Mouse (Mus musculus): ENCODE data around the gene Atp8b5.

The Atp8b5 gene

GRCm38 (mm10) chr4:43322336-43322735 lies 55.4 kb downstream of the Atp8b5 start:
- DNase-seq (ENCODE audit: low read depth, low spot score): no peak

GRCm38 (mm10) chr4:43327118-43327517 lies 60.2 kb downstream of the Atp8b5 start:
- DNase-seq (ENCODE audit: low read depth, low spot score): no peak

GRCm38 (mm10) chr4:43334771-43335170 lies 67.8 kb downstream of the Atp8b5 start:
- no peak for DNase-seq (ENCODE audit: low read depth, low spot score)

- no peak for DNase-seq (ENCODE audit: low read depth, low spot score)
Observed at GRCm38 (mm10) chr4:43336176-43336575, 69.2 kb downstream of the Atp8b5 start.

- no peak for DNase-seq (ENCODE audit: low read depth, low spot score)
Observed at GRCm38 (mm10) chr4:43340096-43340804, 73.3 kb downstream of the Atp8b5 start.

GRCm38 (mm10) chr4:43341276-43341891 lies 74.4 kb downstream of the Atp8b5 start:
- DNase-seq (ENCODE audit: low read depth, low spot score): no peak

- no peak for DNase-seq (ENCODE audit: low read depth, low spot score)
Observed at GRCm38 (mm10) chr4:43342443-43342842, 75.5 kb downstream of the Atp8b5 start.

GRCm38 (mm10) chr4:43344932-43345331 lies 78.0 kb downstream of the Atp8b5 start:
- DNase-seq (ENCODE audit: low read depth, low spot score): no peak

GRCm38 (mm10) chr4:43349206-43349605 lies 82.2 kb downstream of the Atp8b5 start:
- no peak for DNase-seq (ENCODE audit: low read depth, low spot score)

GRCm38 (mm10) chr4:43350038-43350560 lies 83.1 kb downstream of the Atp8b5 start:
- no peak for DNase-seq (ENCODE audit: low read depth, low spot score)

GRCm38 (mm10) chr4:43353662-43354061 lies 86.7 kb downstream of the Atp8b5 start:
- DNase-seq (ENCODE audit: low read depth, low spot score): no peak

GRCm38 (mm10) chr4:43364914-43365560 lies 98.1 kb downstream of the Atp8b5 start:
- DNase-seq (ENCODE audit: low read depth, low spot score): no peak

GRCm38 (mm10) chr4:43367295-43367694 lies 100.3 kb downstream of the Atp8b5 start:
- DNase-seq (ENCODE audit: low read depth, low spot score): no peak

GRCm38 (mm10) chr4:43367787-43368186 lies 100.8 kb downstream of the Atp8b5 start:
- DNase-seq (ENCODE audit: low read depth, low spot score): no peak

- no peak for DNase-seq (ENCODE audit: low read depth, low spot score)
Observed at GRCm38 (mm10) chr4:43371406-43371805, 104.4 kb downstream of the Atp8b5 start.

GRCm38 (mm10) chr4:43372155-43372554 lies 105.2 kb downstream of the Atp8b5 start:
- peak; percentile 10 for DNase-seq (ENCODE audit: low read depth, low spot score)

GRCm38 (mm10) chr4:43374266-43374665 lies 107.3 kb downstream of the Atp8b5 start:
- no peak for DNase-seq (ENCODE audit: low read depth, low spot score)

- DNase-seq (ENCODE audit: low read depth, low spot score): no peak
Observed at GRCm38 (mm10) chr4:43379601-43380000, 112.6 kb downstream of the Atp8b5 start.

GRCm38 (mm10) chr4:43380951-43381350 lies 114.0 kb downstream of the Atp8b5 start:
- peak; percentile 24 for DNase-seq (ENCODE audit: low read depth, low spot score)

GRCm38 (mm10) chr4:43381408-43382154 lies 114.6 kb downstream of the Atp8b5 start, which contains the start of gene Rusc2:
Rusc2 (plus strand) TSS chr4:43381979.
- DNase-seq (ENCODE audit: low read depth, low spot score): peak; percentile 98

- peak; percentile 56 for DNase-seq (ENCODE audit: low read depth, low spot score)
Observed at GRCm38 (mm10) chr4:43382155-43383020, 115.4 kb downstream of the Atp8b5 start.
